Mouse (Mus musculus) layer of hippocampus, postnatal 25 days (tissue): ENCODE data around the gene Rbms3. TPM values are rescaled to one million over a fixed set of nuclear protein-coding genes. Genes with fewer than 3 reads are reported as not detected.
A peak's percentile ranks its signal among the peaks of the same experiment; 100 is the strongest.

Experiments
- DNase-seq, 2 experiments: peaks; one replicate each; pipeline ENCODE4 v3.0.0; 2022; ENCODE audit warnings: mixed read lengths in 2 of 2, low spot score in 1 of 2; ENCODE audit errors: extremely low spot score in 1 of 2
- total RNA-seq, 2 experiments: library from RNA; stranded (reverse); gene quantifications; 2 replicates each; pipeline ENCODE4 v1.2.3; 2021

The Rbms3 gene
- total RNA-seq, 2 experiments from 2014 or later = 15.1 to 15.7 TPM

- DNase-seq = no peak
Measured at GRCm38 (mm10) chr9:116596046-116596445, 1033.7 kb downstream of the Rbms3 start.

- no peak for DNase-seq
Measured at GRCm38 (mm10) chr9:116592486-116592885, 1037.2 kb downstream of the Rbms3 start.

- no peak for DNase-seq
Measured at GRCm38 (mm10) chr9:116591071-116591470, 1038.6 kb downstream of the Rbms3 start.

- no peak for DNase-seq
Measured at GRCm38 (mm10) chr9:116569680-116570079, 1060.0 kb downstream of the Rbms3 start.

- DNase-seq = no peak
Measured at GRCm38 (mm10) chr9:116566711-116567110, 1063.0 kb downstream of the Rbms3 start.

- no peak for DNase-seq
Measured at GRCm38 (mm10) chr9:116557781-116558180, 1071.9 kb downstream of the Rbms3 start.

- DNase-seq = no peak
Measured at GRCm38 (mm10) chr9:116556641-116557040, 1073.1 kb downstream of the Rbms3 start.

- peak in 1 of 2 experiments; percentile 29 for DNase-seq
Measured at GRCm38 (mm10) chr9:116553181-116553580, 1076.5 kb downstream of the Rbms3 start.

- no peak for DNase-seq
Measured at GRCm38 (mm10) chr9:116546156-116546555, 1083.6 kb downstream of the Rbms3 start.

GRCm38 (mm10) chr9:116542793-116543192, 1086.9 kb downstream of the Rbms3 start:
- no peak for DNase-seq

GRCm38 (mm10) chr9:116541976-116542375, 1087.7 kb downstream of the Rbms3 start:
- DNase-seq = no peak

- no peak for DNase-seq
Measured at GRCm38 (mm10) chr9:116535709-116536108, 1094.0 kb downstream of the Rbms3 start.

GRCm38 (mm10) chr9:116533381-116533780, 1096.3 kb downstream of the Rbms3 start:
- no peak for DNase-seq

- DNase-seq = no peak
Measured at GRCm38 (mm10) chr9:116531121-116531520, 1098.6 kb downstream of the Rbms3 start.

GRCm38 (mm10) chr9:116524386-116524785, 1105.3 kb downstream of the Rbms3 start:
- DNase-seq = no peak
